Mouse (Mus musculus) ovary, postnatal 36 days (tissue): Measurements from ENCODE around the gene B3galt4.
A peak's percentile ranks its signal among the peaks of the same experiment; 100 is the strongest.

Experiments used
- DNase-seq: peaks from one replicate; pipeline ENCODE4 v3.0.0; 2022; ENCODE audit warnings: low spot score, mixed read lengths

B3galt4 gene

GRCm38 (mm10) chr17:33920282-33921097 lies 30.8 kb downstream of the B3galt4 start:
- DNase-seq = peak; percentile 78

- DNase-seq = peak; percentile 87
Observed at GRCm38 (mm10) chr17:33919351-33920281, 31.7 kb downstream of the B3galt4 start.

- no peak for DNase-seq
Observed at GRCm38 (mm10) chr17:33918293-33919203, 32.7 kb downstream of the B3galt4 start.

- no peak for DNase-seq
Observed at GRCm38 (mm10) chr17:33917656-33918292, 33.5 kb downstream of the B3galt4 start.

GRCm38 (mm10) chr17:33916847-33917655 lies 34.2 kb downstream of the B3galt4 start:
- DNase-seq = no peak

GRCm38 (mm10) chr17:33916294-33916693 lies 35.0 kb downstream of the B3galt4 start:
- DNase-seq = no peak

- peak; percentile 94 for DNase-seq
Observed at GRCm38 (mm10) chr17:33915671-33916250, 35.5 kb downstream of the B3galt4 start, which contains the start of the genes Tapbp and Zbtb22. Gene Tapbp (plus strand): TSS chr17:33915899. Gene Zbtb22 (plus strand): TSS chr17:33915904.

GRCm38 (mm10) chr17:33914969-33915391 lies 36.3 kb downstream of the B3galt4 start:
- no peak for DNase-seq

GRCm38 (mm10) chr17:33913905-33914304 lies 37.4 kb downstream of the B3galt4 start:
- no peak for DNase-seq

- DNase-seq = no peak
Observed at GRCm38 (mm10) chr17:33913264-33913663, 38.0 kb downstream of the B3galt4 start.

- DNase-seq = no peak
Observed at GRCm38 (mm10) chr17:33911813-33912414, 39.4 kb downstream of the B3galt4 start.

GRCm38 (mm10) chr17:33911052-33911812 lies 40.1 kb downstream of the B3galt4 start:
- DNase-seq = no peak

- no peak for DNase-seq
Observed at GRCm38 (mm10) chr17:33910346-33911051, 40.8 kb downstream of the B3galt4 start.

- peak; percentile 48 for DNase-seq
Observed at GRCm38 (mm10) chr17:33909869-33910250, 41.4 kb downstream of the B3galt4 start.

GRCm38 (mm10) chr17:33909077-33909868 lies 42.0 kb downstream of the B3galt4 start, which contains the start of gene Daxx:
Gene Daxx (plus strand): TSS chr17:33909414.
- DNase-seq = peak; percentile 99

- peak; percentile 52 for DNase-seq
Observed at GRCm38 (mm10) chr17:33908331-33909076, 42.8 kb downstream of the B3galt4 start.
